Mouse (Mus musculus) embryonic facial prominence, embryonic 12.5 days (tissue): ENCODE results near the gene Zc3h12c. TPM values are rescaled to one million over a fixed set of nuclear protein-coding genes. Genes with fewer than 3 reads are reported as not detected.
A peak's percentile ranks its signal among the peaks of the same experiment; 100 is the strongest.

ENCODE experiments used
- ATAC-seq: fragments of 200-750 bp; cut with Nextera tagmentation; 2 replicates; pipeline ENCODE4 v1.8.0; 2017; ENCODE audit not compliant: insufficient number of reproducible peaks, insufficient read depth, low FRiP score, low TSS enrichment
- H3K27ac ChIP-seq: fragments of 300-500 bp; sonication (generic); 2 replicates; pipeline ENCODE4 v1.5.1; 2016; ENCODE audit warnings: mild to moderate bottlenecking
- H3K27me3 ChIP-seq: fragments of 300-500 bp; sonication (generic); 2 replicates; pipeline ENCODE4 v1.6.1; 2016; ENCODE audit warnings: mild to moderate bottlenecking, moderate library complexity
- H3K36me3 ChIP-seq: fragments of 300-500 bp; sonication (generic); 2 replicates; pipeline ENCODE4 v1.6.1; 2016; ENCODE audit warnings: mild to moderate bottlenecking
- H3K4me1 ChIP-seq: fragments of 300-500 bp; sonication (generic); 2 replicates; pipeline ENCODE4 v1.6.1; 2016
- H3K4me2 ChIP-seq: fragments of 300-500 bp; sonication (generic); replicated peaks from 2 replicates; pipeline ENCODE4 v1.6.1; 2016; ENCODE audit warnings: mild to moderate bottlenecking, moderate library complexity
- H3K4me3 ChIP-seq: fragments of 300-500 bp; sonication (generic); 2 replicates; pipeline ENCODE4 v1.5.1; 2016; ENCODE audit warnings: mild to moderate bottlenecking
- H3K9ac ChIP-seq: fragments of 300-500 bp; sonication (generic); 2 replicates; pipeline ENCODE4 v1.6.1; 2016; ENCODE audit warnings: mild to moderate bottlenecking, moderate library complexity
- H3K9me3 ChIP-seq: fragments of 300-500 bp; sonication (generic); 2 replicates; pipeline ENCODE4 v1.6.1; 2016; ENCODE audit warnings: mild to moderate bottlenecking, moderate library complexity
- WGBS: fragments of 180-500 bp; shearing (Covaris S2); methylation state at CpG from one replicate; pipeline ENCODE4 v1.1.7; 2016; 5-methylcytosine and 5-hydroxymethylcytosine counted together
- polyA plus RNA-seq: library from polyadenylated mRNA; unstranded; fragments of >200 nt; fragmentation: Nextera tagmentation; extraction: Ambion mirVana; gene quantifications from 2 replicates; pipeline ENCODE4 v1.2.1, GENCODE M21; 2016

Gene Zc3h12c
- polyA plus RNA-seq, 1 experiment from 2014 or later: 3.9 TPM

GRCm38 (mm10) chr9:52181419-52181818, 13.0 kb upstream of the Zc3h12c start:
- ATAC-seq: no peak
- Histone ChIP-seq H3K27me3 (no peaks in the 10 kb centered on the region), H3K4me1 (no peaks in the 10 kb centered on the region), H3K9me3 (no peaks in the 10 kb centered on the region), H3K27ac (no peak overlapping the region), H3K9ac (no peak overlapping the region), H3K4me3 (no peak overlapping the region), H3K4me2 (no peak overlapping the region), H3K36me3 (no peaks in the 10 kb centered on the region)
- 73% methylated on average over 2 of the region's 2 CpGs for WGBS

DNA sequence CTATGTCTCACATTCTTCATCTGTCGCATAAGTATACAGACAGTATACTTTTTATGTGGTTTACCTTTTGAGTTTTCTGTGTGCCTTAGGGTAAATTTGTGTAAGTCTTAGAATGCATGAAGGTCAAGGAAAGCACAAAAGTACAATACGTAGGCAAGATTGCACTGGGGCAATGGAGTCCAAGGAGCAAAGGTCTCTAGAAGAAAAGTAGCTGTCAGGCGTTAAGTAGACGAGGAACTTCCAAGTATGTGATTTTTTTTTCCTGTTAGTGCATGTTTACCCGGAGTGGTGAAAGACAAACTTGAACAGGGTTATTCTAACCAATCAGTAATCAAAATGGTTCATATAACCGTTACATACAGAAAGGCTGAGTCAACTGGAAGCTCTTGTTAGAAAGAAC, 12.5 kb upstream of the Zc3h12c start:
- Histone ChIP-seq H3K36me3 (no peaks in the 10 kb centered on the region), H3K4me3 (no peak overlapping the region), H3K4me2 (no peak overlapping the region), H3K9me3 (no peaks in the 10 kb centered on the region), H3K27me3 (no peaks in the 10 kb centered on the region), H3K9ac (no peak overlapping the region), H3K4me1 (no peaks in the 10 kb centered on the region), H3K27ac (no peak overlapping the region)
- WGBS: 78% methylated on average over 6 of the region's 6 CpGs
- no peak for ATAC-seq

DNA sequence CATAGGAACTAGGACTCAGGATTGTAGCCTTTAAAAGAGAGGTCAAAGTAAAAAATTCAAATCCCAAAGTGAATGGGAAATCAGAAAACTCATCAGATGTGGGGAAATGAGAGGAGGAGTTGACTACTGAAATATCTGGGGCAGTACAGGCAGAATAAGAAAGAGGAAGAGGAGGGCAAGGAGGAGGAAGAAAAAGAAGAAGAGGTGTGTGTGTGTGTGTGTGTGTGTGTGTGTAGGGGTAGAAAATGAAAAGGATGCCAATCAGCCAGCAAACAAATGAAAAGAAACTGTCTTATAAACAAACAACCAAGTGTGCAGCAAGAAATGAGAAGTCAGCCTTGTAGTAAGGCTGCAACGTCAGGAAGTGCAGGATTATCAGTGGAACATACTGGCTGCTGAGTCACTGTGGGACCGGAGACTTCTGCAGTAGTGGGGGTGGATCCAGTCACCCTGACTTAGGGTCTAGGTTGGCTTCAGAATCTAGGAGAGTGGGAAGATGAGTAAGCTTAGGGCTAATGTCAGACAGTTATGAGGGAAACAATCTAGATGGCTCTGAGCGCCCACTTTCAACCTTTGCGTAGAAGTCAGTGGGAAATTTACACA, 7.0 kb upstream of the Zc3h12c start:
- WGBS: 80% methylated on average over 4 of the region's 4 CpGs
- peaks cover 5% of the 10 kb centered on the region; the same call in 1 of the 2 replicates for H3K27me3 ChIP-seq
- no peak overlapping the region for H3K4me3 ChIP-seq
- H3K9ac ChIP-seq: no peak overlapping the region
- no peak overlapping the region for H3K4me2 ChIP-seq
- H3K36me3 ChIP-seq: no peaks in the 10 kb centered on the region
- ATAC-seq: no peak
- H3K9me3 ChIP-seq: no peaks in the 10 kb centered on the region
- no peaks in the 10 kb centered on the region for H3K4me1 ChIP-seq
- no peak overlapping the region for H3K27ac ChIP-seq

DNA sequence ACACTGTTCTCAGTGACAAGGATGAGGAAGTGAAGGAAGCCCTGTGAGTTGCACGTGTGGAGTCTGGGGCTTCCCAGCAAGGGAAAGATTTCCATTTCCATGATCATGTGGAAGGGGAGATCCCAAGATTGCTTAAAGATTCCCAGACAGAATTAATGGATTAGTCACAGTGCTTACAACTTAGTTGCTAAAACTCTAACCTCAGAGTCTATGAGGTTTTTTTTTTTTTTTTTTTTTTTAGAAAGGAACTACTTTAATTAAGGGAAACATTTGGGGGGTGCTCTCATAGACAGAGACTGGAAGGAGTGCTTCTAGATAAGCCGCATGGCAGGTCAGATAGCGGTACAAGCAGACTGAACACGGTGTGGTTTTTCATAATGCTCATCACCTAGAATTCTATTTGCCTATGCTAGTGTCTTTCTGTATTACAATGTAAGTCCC, 6.3 kb upstream of the Zc3h12c start:
- 81% methylated on average over 4 of the region's 4 CpGs for WGBS
- Histone ChIP-seq H3K36me3 (no peaks in the 10 kb centered on the region), H3K27me3 (peaks cover 12% of the 10 kb centered on the region), H3K27ac (no peak overlapping the region), H3K4me1 (no peaks in the 10 kb centered on the region), H3K9me3 (no peaks in the 10 kb centered on the region), H3K4me3 (no peak overlapping the region), H3K9ac (no peak overlapping the region), H3K4me2 (no peak overlapping the region)
- no peak for ATAC-seq

GRCm38 (mm10) chr9:52173937-52174336, 5.6 kb upstream of the Zc3h12c start:
- 96% methylated on average over 2 of the region's 2 CpGs for WGBS
- H3K9ac ChIP-seq: no peak overlapping the region

GRCm38 (mm10) chr9:52172550-52172949, 4.2 kb upstream of the Zc3h12c start:
- 61% methylated on average over 7 of the region's 7 CpGs for WGBS

More at GRCm38 (mm10) chr9:52173937-52174336, 5.6 kb upstream of the Zc3h12c start:
- Histone ChIP-seq H3K36me3 (no peaks in the 10 kb centered on the region), H3K27me3 (peaks cover 17% of the 10 kb centered on the region), H3K9me3 (no peaks in the 10 kb centered on the region), H3K27ac (no peak overlapping the region), H3K4me1 (no peaks in the 10 kb centered on the region), H3K4me2 (no peak overlapping the region), H3K4me3 (no peak overlapping the region)
- no peak for ATAC-seq

DNA sequence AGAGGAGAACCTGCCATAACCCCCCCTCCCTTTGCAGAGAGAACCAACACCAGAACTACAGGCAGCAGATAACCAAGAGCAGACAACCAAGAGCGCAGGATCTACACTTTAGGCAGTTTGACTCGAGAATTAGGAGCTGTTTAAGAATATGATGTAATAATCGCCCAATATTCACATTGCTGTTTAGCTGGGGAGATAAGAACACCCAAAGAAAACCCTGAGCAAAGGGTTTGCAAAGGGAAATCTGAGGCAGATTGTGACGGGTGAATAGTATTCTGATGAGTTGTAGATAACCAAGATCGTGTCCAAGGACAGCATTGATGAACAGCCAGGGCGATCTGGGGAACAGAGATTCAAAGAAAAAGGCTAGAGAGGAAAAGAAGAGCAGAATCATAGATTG, 2.3 kb upstream of the Zc3h12c start:
- Histone ChIP-seq H3K9me3 (no peaks in the 10 kb centered on the region), H3K27me3 (peaks cover 17% of the 10 kb centered on the region), H3K9ac (no peak overlapping the region), H3K27ac (no peak overlapping the region), H3K4me3 (no peak overlapping the region), H3K4me1 (no peaks in the 10 kb centered on the region), H3K4me2 (no peak overlapping the region), H3K36me3 (no peaks in the 10 kb centered on the region)
- no peak for ATAC-seq
- WGBS: 85% methylated on average over 6 of the region's 6 CpGs

More at GRCm38 (mm10) chr9:52172550-52172949, 4.2 kb upstream of the Zc3h12c start:
- H3K4me3 ChIP-seq: no peak overlapping the region
- H3K9ac ChIP-seq: no peak overlapping the region
- no peak overlapping the region for H3K4me2 ChIP-seq
- H3K9me3 ChIP-seq: no peaks in the 10 kb centered on the region
- H3K4me1 ChIP-seq: no peaks in the 10 kb centered on the region
- ATAC-seq: no peak
- H3K27ac ChIP-seq: no peak overlapping the region
- H3K27me3 ChIP-seq: peaks cover 17% of the 10 kb centered on the region
- no peaks in the 10 kb centered on the region for H3K36me3 ChIP-seq

DNA sequence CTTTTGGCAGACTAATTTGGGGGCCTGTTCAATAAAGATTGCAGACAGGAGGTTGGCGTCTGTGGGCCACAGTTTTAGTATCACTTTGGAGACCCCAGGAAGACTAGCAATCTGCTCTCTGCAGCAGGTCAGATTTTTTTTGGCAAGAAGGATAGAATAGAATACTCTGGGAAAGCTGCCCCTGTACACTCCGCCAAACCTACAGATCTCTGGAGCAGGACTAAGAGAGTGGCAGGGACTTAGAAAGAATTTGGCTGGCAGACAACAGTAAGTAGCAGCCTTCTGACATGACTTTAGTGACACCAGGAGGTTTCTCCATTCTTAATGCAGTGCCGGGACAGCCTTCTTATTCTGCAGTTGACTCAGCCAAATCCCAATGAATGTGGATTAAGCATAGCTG, 1.8 kb upstream of the Zc3h12c start:
- no peaks in the 10 kb centered on the region for H3K4me1 ChIP-seq
- no peaks in the 10 kb centered on the region for H3K36me3 ChIP-seq
- WGBS: 79% methylated on average over 3 of the region's 3 CpGs
- no peak overlapping the region for H3K4me2 ChIP-seq
- peaks cover 17% of the 10 kb centered on the region for H3K27me3 ChIP-seq
- H3K27ac ChIP-seq: no peak overlapping the region
- H3K9ac ChIP-seq: no peak overlapping the region
- no peak for ATAC-seq
- no peak overlapping the region for H3K4me3 ChIP-seq
- no peaks in the 10 kb centered on the region for H3K9me3 ChIP-seq

DNA sequence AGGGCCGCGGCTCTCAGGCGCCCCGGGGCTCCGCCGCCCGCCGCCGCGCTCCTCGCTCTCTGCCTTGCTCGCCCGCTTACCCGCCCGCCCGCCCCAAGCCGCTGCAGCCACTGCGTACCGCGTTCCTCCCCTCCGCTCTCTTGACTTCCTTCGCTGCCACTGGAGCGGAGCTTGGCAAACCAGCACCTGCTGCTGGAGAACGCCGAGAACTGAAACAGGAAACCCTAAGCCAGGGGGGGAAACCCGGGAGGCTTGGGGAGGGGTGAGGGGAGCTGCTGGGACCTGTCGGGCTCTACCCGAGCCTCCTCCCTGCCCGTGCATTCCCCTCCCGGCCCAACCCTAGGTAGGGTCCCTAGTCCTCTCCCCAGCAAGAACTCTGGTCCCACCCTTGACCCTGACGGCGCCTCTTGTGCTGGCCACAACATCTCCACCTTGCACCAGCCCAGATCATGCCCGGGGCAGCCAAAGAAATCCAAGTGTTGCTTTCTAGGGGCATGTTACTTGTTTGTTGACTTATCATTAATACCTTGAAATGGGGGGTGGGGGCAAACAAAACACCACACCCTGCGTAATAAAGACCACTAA, 406 bp upstream of the Zc3h12c start:
- H3K27ac ChIP-seq: peak overlapping the region; percentile 91
- H3K9ac ChIP-seq: peak overlapping the region; percentile 94
- H3K4me1 ChIP-seq: no peaks in the 10 kb centered on the region
- peak overlapping the region; percentile 88 for H3K4me3 ChIP-seq
- H3K9me3 ChIP-seq: no peaks in the 10 kb centered on the region
- H3K27me3 ChIP-seq: peaks cover 17% of the 10 kb centered on the region
- peak; percentile 87 for ATAC-seq
- no peaks in the 10 kb centered on the region for H3K36me3 ChIP-seq
- H3K4me2 ChIP-seq: peak overlapping the region; percentile 61
- under 1% methylated on average over 33 of the region's 34 CpGs for WGBS

DNA sequence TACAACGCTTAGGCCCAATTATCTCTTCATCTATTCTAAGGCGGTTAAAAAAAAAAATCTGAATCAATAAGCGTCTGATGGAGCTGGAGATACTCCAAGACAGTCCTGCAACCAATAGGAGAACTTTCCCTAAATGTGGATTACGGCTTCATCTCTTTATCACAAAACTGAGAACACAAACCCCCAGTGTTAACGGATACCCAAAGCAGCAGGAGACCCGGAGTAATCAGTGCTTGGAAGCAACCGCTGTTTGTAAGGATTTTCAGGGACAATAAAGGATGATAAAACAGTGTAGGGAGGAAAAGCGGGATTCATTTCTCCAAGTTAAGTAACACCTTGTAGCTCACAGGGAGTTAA, 888 bp downstream of the Zc3h12c start:
- Histone ChIP-seq H3K4me2 (peak overlapping the region; percentile 61), H3K4me1 (no peaks in the 10 kb centered on the region), H3K36me3 (no peaks in the 10 kb centered on the region), H3K9ac (peak overlapping the region; percentile 94), H3K27me3 (peaks cover 17% of the 10 kb centered on the region), H3K4me3 (peak overlapping the region; percentile 88), H3K9me3 (no peaks in the 10 kb centered on the region), H3K27ac (peak overlapping the region; percentile 91)
- no peak for ATAC-seq
- 5% methylated on average over 8 of the region's 8 CpGs for WGBS

- Histone ChIP-seq H3K9me3 (no peaks in the 10 kb centered on the region), H3K4me3 (peak overlapping the region; percentile 88), H3K36me3 (no peaks in the 10 kb centered on the region), H3K9ac (no peak overlapping the region), H3K4me1 (no peaks in the 10 kb centered on the region), H3K27ac (no peak overlapping the region), H3K4me2 (peak overlapping the region; percentile 61), H3K27me3 (peaks cover 17% of the 10 kb centered on the region)
- ATAC-seq: no peak
- WGBS: 14% methylated on average over 3 of the region's 3 CpGs
These were observed 1.3 kb downstream of the Zc3h12c start for GRCm38 (mm10) chr9:52167084-52167483.

DNA sequence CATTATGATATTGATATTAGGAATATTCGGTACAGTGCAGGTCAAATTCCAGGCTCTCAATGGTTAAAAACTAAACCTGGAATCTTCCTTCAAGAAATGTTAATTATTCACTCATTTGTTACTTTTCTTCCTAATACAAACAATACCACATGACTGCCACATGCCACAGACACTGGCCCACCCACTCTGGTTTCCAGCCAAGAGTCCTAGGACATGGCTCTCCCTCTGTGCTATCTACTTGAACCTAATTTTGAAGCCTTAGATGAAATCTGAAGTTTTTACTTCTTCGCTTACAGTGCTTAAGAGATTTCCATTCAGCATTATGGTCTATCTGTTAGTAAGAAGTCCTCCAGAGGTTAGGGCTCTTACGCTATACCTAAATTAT, 2.7 kb downstream of the Zc3h12c start:
- H3K36me3 ChIP-seq: 0 out of 2 replicates have a peak, but pooled peaks cover 3% of the 10 kb centered on the region
- no peak for ATAC-seq
- H3K9me3 ChIP-seq: no peaks in the 10 kb centered on the region
- H3K27me3 ChIP-seq: peaks cover 12% of the 10 kb centered on the region; the same call in 1 of the 2 replicates
- whole genome bisulfite sequencing: 93% methylated on average over 3 of the region's 3 CpGs
- H3K4me2 ChIP-seq: no peak overlapping the region
- no peak overlapping the region for H3K4me3 ChIP-seq
- H3K4me1 ChIP-seq: no peaks in the 10 kb centered on the region
- H3K27ac ChIP-seq: no peak overlapping the region
- H3K9ac ChIP-seq: no peak overlapping the region
